12 mouse cellular contexts compared by ENCODE assay signal in the genomic region with DNA sequence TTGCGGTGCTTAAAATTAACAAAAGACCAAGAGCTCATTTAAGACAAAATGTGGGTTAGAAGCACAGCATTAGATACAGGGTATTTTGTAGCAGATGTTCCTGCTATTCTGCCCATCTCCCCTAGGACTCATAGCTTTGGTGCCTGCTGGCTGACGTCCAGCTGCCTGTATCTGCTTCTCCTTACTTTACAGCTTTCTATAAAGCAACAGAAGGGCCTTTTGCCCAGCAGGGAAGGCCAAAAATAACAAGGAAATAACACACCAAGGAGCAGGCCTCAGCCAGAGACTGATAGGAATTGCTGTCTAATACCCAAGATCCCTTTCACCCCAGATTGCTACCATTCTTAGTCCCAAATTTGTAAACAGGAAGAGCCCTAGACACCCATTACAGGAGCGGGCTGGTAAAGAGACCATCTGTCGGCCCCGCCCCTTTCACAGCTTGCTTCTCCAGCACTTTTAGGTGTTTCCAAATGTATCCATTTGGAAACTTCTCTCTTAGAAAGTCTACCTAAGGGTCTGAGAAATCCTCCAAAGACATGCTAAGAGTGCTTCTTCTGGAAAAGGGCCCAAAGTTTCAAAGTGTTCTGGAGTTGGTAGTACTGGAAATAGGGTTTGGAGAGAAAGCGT.
DNase-seq lines count a peak whose midpoint lies in the region; ATAC-seq lines count a peak whose summit lies in the region.
"Had no signal": no experiment of that assay in that cellular context is flagged by ENCODE, and none has a peak within 500 bp of the region (broad histone marks: within the 10 kb centered on the region; RNA-seq: fewer than 3 reads in every experiment).

No protein-coding gene starts in this region.

- H3K4me1 ChIP-seq in heart, embryonic 10.5 days = no peaks in the 10 kb centered on the region

- peak; percentile 40 for DNase-seq in heart, postnatal 4 days
- no peak for DNase-seq in heart, embryonic 10.5 days (ENCODE audit: low spot score)
- DNase-seq in right cerebral cortex, adult 18-20 months = peak; percentile 50
- no peak for DNase-seq in right cerebral cortex, postnatal 36 days (ENCODE audit: low spot score in 2 of 2)
- DNase-seq in frontal cortex, postnatal 36 days (ENCODE audit: low spot score in 2 of 2) = peak; percentile 28 to 38
- peak; percentile 30 for DNase-seq in right cerebral cortex, postnatal 25 days
- no peak for DNase-seq in adrenal gland, adult 18-20 months (ENCODE audit: low spot score in 2 of 2)
- DNase-seq: thymus, postnatal 25 days had no signal

- no peak overlapping the region for H3K4me3 ChIP-seq in heart, embryonic 10.5 days

- H3K27me3 ChIP-seq in heart, embryonic 10.5 days (ENCODE audit: insufficient read depth, poor library complexity, severe bottlenecking) = no peaks in the 10 kb centered on the region
- H3K27me3 ChIP-seq: Patski had no signal

- H3K36me3 ChIP-seq in heart, embryonic 10.5 days = no peaks in the 10 kb centered on the region

- H3K9me3 ChIP-seq in heart, embryonic 10.5 days = no peaks in the 10 kb centered on the region

- 76% methylated on average over 6 of the region's 6 CpGs for WGBS in heart, embryonic 10.5 days

- H3K27ac ChIP-seq in heart, embryonic 10.5 days = no peak overlapping the region
- H3K27ac ChIP-seq: kidney, postnatal 0 days; macrophage had no signal

- ATAC-seq in megakaryocyte-erythroid progenitor cell, adult 5-6 weeks (replicated peaks; ENCODE audit: low FRiP score, low TSS enrichment, poor library complexity, severe bottlenecking) = no peak
- ATAC-seq: Patski had no signal

Comparison
In these comparisons a context has a peak if more than half of its experiments do, and no peak if none do; other contexts are left out.
1. DNase-seq: peak in heart, postnatal 4 days (single experiment), right cerebral cortex, adult 18-20 months (single experiment), frontal cortex, postnatal 36 days (2 of 2) and right cerebral cortex, postnatal 25 days (single experiment); none in heart, embryonic 10.5 days (single experiment), right cerebral cortex, postnatal 36 days (0 of 2) and adrenal gland, adult 18-20 months (0 of 2).